Mouse (Mus musculus) gastrocnemius, postnatal 14 days (tissue): ENCODE results near the gene Mrpl58. TPM values are rescaled to one million over a fixed set of nuclear protein-coding genes. Genes with fewer than 3 reads are reported as not detected.
"Not testable (repeated sequence)": the region's sequence is repeated elsewhere in the genome, so short reads cannot be mapped to it uniquely, and the experiment has no call there.

Source experiments
- DNase-seq: peaks from one replicate; pipeline ENCODE4 v3.0.0; 2021; ENCODE audit warnings: mixed read lengths
- intact Hi-C: fragments of 180-260 bp; cut with DNase I; formaldehyde crosslinking; loops from one replicate; pipeline ENCODE4 v1.15.1; 2025; ENCODE audit warnings: low total_unique reads
- microRNA-seq, 2 experiments: library from miRNA; unstranded; fragments of <30 nt; microRNA quantifications; one replicate each; pipeline ENCODE4 v1.2.0; 2021
- total RNA-seq, 2 experiments: library from RNA; stranded (reverse); gene quantifications; 2 replicates each; pipeline ENCODE4 v1.2.3; 2021

Mrpl58 gene
- total RNA-seq, 2 experiments from 2014 or later = 103 to 107 TPM

- DNase-seq = no peak
- intact Hi-C loops = no loop called here
These were observed 44.5 kb downstream of the Mrpl58 start for GRCm38 (mm10) chr11:115448075-115448474.

GRCm38 (mm10) chr11:115448998-115449397 is 45.4 kb downstream of the Mrpl58 start:
- no peak for DNase-seq
- intact Hi-C loops = no loop called here

GRCm38 (mm10) chr11:115450176-115450575 is 46.6 kb downstream of the Mrpl58 start:
- no peak for DNase-seq
- intact Hi-C loops = no loop called here

GRCm38 (mm10) chr11:115451781-115452241 is 48.3 kb downstream of the Mrpl58 start:
- intact Hi-C loops = no loop called here
- DNase-seq = no peak

GRCm38 (mm10) chr11:115452281-115452860 is 48.8 kb downstream of the Mrpl58 start:
- intact Hi-C loops = no loop called here
- DNase-seq = no peak

- DNase-seq = no peak
- intact Hi-C loops = no loop called here
These were observed 49.8 kb downstream of the Mrpl58 start for GRCm38 (mm10) chr11:115453306-115453705.

GRCm38 (mm10) chr11:115454822-115455221 is 51.3 kb downstream of the Mrpl58 start:
- intact Hi-C loops, DNase-seq: not testable (repeated sequence)

GRCm38 (mm10) chr11:115455619-115456018 is 52.1 kb downstream of the Mrpl58 start:
- intact Hi-C loops = no loop called here
- DNase-seq = no peak

- DNase-seq = no peak
These were observed 52.6 kb downstream of the Mrpl58 start for GRCm38 (mm10) chr11:115456182-115456581.

GRCm38 (mm10) chr11:115457405-115457804 is 53.9 kb downstream of the Mrpl58 start:
- no peak for DNase-seq

More at GRCm38 (mm10) chr11:115456182-115456581, 52.6 kb downstream of the Mrpl58 start:
- intact Hi-C loops = no loop called here

GRCm38 (mm10) chr11:115460976-115461375 is 57.4 kb downstream of the Mrpl58 start:
- intact Hi-C loops = no loop called here

More at GRCm38 (mm10) chr11:115457405-115457804, 53.9 kb downstream of the Mrpl58 start:
- intact Hi-C loops = no loop called here

GRCm38 (mm10) chr11:115461846-115462242 is 58.3 kb downstream of the Mrpl58 start:
- intact Hi-C loops = no loop called here
- DNase-seq = no peak

More at GRCm38 (mm10) chr11:115460976-115461375, 57.4 kb downstream of the Mrpl58 start:
- no peak for DNase-seq

Small RNA genes lying within 50 kb of the gene (microRNA-seq; reads per million reads assigned to microRNA genes)
- gene Mir3968 = 0 reads per million in 2 experiments

Other genes with a start within 250 kb of the Mrpl58 start
- gene Slc9a3r1, start 240.4 kb upstream of the Mrpl58 start, total RNA-seq = 1 to 10 TPM; 4.9 to 5.9 TPM
- gene Tmem104, start 216.3 kb upstream of the Mrpl58 start, total RNA-seq = 1 to 10 TPM; 4.5 to 4.9 TPM
- 10 to 100 TPM; 13.1 to 14.0 TPM for gene Nat9, start 215.9 kb upstream of the Mrpl58 start, total RNA-seq
- not detected for gene Grin2c, start 136.5 kb upstream of the Mrpl58 start, total RNA-seq
- 1 to 10 TPM; 5.4 to 6.0 TPM for gene Fdxr, start 126.7 kb upstream of the Mrpl58 start, total RNA-seq
- 1 to 10 TPM; 1.6 to 1.7 TPM for gene Fads6, start 106.1 kb upstream of the Mrpl58 start, total RNA-seq
- gene Otop2, start 96.6 kb upstream of the Mrpl58 start, total RNA-seq = not detected
- under 1 TPM; 0.25 to 0.73 TPM for gene Ush1g, start 81.7 kb upstream of the Mrpl58 start, total RNA-seq
- gene Otop3, start 69.0 kb upstream of the Mrpl58 start, total RNA-seq = not detected
- gene Hid1, start 36.0 kb upstream of the Mrpl58 start, total RNA-seq = 1 to 10 TPM; 2.9 to 4.3 TPM
- gene Cdr2l, start 21.8 kb upstream of the Mrpl58 start, total RNA-seq = 1 to 10 TPM; 4.8 to 8.3 TPM
- gene Atp5h, start 16.2 kb downstream of the Mrpl58 start, total RNA-seq = 1,000 to 10,000 TPM; 1,042 to 1,140 TPM
- 10 to 100 TPM; 12.8 to 15.5 TPM for gene Kctd2, start 16.4 kb downstream of the Mrpl58 start, total RNA-seq
- gene Trim80, start 36.8 kb downstream of the Mrpl58 start, total RNA-seq = not detected
- not detected for gene Slc16a5, start 58.7 kb downstream of the Mrpl58 start, total RNA-seq
- 1 to 10 TPM; 1.4 TPM for gene Armc7, start 71.9 kb downstream of the Mrpl58 start, total RNA-seq
- 10 to 100 TPM; 11.9 to 15.1 TPM for gene Nt5c, start 88.1 kb downstream of the Mrpl58 start, total RNA-seq
- 10 to 100 TPM; 84.9 to 97.5 TPM for gene Jpt1, start 110.6 kb downstream of the Mrpl58 start, total RNA-seq
- 100 to 1,000 TPM; 121 to 143 TPM for gene Sumo2, start 132.5 kb downstream of the Mrpl58 start, total RNA-seq
- gene Nup85, start 160.7 kb downstream of the Mrpl58 start, total RNA-seq = 10 to 100 TPM; 14.7 to 18.9 TPM
- gene Mrps7, start 200.2 kb downstream of the Mrpl58 start, total RNA-seq = 10 to 100 TPM; 63.6 to 65.4 TPM
- 10 to 100 TPM; 10.9 to 13.2 TPM for gene Gga3, start 200.3 kb downstream of the Mrpl58 start, total RNA-seq
- 10 to 100 TPM; 35.7 to 42.9 TPM for gene Mif4gd, start 209.2 kb downstream of the Mrpl58 start, total RNA-seq
- 10 to 100 TPM; 40.9 to 45.2 TPM for gene Slc25a19, start 224.5 kb downstream of the Mrpl58 start, total RNA-seq